Mouse (Mus musculus) layer of hippocampus, adult 11-12 months (tissue): ENCODE results near the gene Opa3.
"Not testable (repeated sequence)": the region's sequence is repeated elsewhere in the genome, so short reads cannot be mapped to it uniquely, and the experiment has no call there.

Experiments used
- DNase-seq: peaks from one replicate; pipeline ENCODE4 v3.0.0; 2022; ENCODE audit warnings: low spot score

Opa3 gene

DNA sequence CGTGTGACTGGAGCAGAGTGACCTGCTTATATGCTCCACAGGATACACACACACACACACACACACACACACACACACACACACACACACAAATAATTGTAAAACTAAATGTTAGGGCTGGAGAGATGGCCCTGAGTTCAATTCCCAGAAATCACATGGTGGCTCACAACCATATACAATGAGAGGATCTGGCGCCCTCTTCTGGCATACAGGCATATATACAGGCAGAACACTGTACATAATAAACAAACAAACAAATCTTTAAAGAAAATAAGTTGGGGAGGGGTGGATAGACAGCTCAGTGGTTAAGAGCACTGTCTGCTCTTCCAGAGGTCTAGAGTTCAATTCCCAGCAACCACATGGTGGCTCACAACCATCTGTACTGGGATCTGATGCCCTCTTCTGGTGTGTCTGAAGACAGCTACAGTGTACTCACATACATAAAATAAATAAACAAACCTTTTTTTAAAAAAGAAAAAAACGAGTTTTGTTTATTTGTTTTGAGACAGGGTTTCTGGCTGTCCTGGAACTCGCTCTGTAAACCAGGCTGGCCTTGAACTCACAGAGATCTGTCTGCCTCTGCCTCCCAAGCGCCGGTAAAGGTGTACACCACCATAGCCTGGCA, 53.7 kb downstream of the Opa3 start:
- DNase-seq, result not testable (repeated sequence)

- peak; percentile 78 for DNase-seq
Measured at GRCm38 (mm10) chr7:19282385-19282784, 54.3 kb downstream of the Opa3 start, which contains the start of gene Rtn2. Rtn2 (plus strand) TSS chr7:19282624.

DNA sequence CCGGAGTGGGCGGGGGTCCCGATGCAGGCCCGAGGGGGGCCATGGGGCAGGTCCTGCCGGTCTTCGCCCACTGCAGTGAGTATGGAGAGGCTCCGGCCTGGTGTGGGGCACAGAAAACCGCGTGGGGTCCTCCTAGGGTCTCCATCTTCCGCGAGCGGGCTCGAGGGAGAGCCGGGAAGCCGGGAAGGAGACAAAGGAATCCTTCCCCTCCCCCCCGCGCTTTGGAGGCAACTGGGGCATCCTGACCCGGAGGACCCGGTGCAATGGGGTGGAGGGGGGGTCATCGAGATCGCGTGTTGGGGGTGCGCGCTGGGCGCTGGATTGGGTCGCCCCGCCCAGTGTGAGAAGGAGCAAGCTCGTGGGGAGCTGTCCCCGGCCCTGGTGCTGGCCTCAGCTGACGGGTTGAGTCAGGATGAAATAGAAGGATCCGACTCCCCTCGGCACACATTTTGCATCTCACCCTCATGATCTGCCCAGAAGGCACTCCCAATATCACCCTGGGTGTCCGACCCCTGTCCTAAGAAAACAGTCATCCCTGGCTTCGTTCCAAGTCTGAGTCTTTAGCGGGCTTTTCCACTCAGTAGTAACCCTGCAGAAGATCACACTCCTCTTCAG, 54.8 kb downstream of the Opa3 start:
- no peak for DNase-seq

GRCm38 (mm10) chr7:19283406-19283804, 55.3 kb downstream of the Opa3 start:
- no peak for DNase-seq

GRCm38 (mm10) chr7:19284763-19285162, 56.6 kb downstream of the Opa3 start:
- peak; percentile 68 for DNase-seq

- DNase-seq, result no peak
Measured at GRCm38 (mm10) chr7:19290969-19291596, 62.9 kb downstream of the Opa3 start.

- peak; percentile 99 for DNase-seq
Measured at GRCm38 (mm10) chr7:19295503-19296185, 67.5 kb downstream of the Opa3 start.

DNA sequence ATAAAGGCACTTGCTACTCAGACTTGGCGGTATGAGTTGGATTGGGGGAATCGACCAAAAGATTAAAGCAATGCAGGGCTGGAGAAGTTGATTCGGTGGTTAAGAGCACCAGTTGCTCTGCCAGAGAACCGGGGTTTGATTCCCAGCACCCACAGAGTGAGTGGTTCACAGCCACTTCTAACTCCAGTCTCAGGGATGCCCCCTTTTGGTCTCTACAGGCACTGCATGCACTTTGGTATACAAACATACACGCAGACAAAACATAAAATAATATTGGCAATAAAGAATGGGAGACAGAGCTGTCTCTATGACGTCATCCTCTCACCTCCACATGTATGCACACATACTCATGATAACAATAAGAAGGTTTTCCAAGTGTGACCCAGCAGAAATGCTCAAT, 68.9 kb downstream of the Opa3 start:
- DNase-seq, result no peak

- no peak for DNase-seq
Measured at GRCm38 (mm10) chr7:19297794-19298193, 69.7 kb downstream of the Opa3 start.

- peak; percentile 54 for DNase-seq
Measured at GRCm38 (mm10) chr7:19299194-19299593, 71.1 kb downstream of the Opa3 start.

GRCm38 (mm10) chr7:19300501-19301421, 72.6 kb downstream of the Opa3 start:
- peak; percentile 80 for DNase-seq

- no peak for DNase-seq
Measured at GRCm38 (mm10) chr7:19301461-19302263, 73.5 kb downstream of the Opa3 start.

DNA sequence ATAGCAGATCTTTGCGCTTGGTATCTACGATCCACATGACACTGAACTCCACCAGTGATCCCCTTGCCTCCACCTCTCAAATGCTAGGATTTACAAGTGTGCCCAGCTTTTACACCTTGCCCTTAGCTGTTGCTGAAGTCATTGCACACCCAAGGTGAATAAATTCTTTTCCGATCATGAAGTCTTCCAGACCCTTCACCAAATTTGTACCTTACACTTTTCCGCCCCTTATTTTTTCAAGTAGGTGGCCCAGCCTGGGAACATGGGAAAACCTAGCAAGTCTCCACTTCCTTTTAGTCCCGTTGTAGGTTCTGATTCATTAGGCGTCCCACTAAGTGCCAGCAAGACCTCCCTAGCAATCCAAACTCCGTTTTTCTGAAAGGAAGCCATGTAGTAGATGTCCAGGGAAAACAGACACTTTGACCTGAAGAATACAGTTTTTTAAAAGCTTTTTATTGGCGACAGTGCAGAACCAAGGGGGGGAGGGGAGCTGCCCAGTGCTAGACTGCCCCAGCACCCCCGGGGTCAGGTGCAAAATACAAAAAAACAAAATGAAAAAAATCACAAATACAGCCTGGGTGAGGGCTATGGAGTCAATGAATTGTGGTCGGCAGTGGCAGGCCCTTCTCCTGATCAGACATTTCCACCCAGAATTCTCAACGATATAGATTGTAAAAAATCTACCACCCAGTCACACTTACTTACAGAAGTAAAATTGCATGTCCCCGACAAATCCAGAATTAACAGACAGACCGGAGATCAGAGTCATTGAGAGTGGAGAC, 74.3 kb downstream of the Opa3 start:
- no peak for DNase-seq

DNA sequence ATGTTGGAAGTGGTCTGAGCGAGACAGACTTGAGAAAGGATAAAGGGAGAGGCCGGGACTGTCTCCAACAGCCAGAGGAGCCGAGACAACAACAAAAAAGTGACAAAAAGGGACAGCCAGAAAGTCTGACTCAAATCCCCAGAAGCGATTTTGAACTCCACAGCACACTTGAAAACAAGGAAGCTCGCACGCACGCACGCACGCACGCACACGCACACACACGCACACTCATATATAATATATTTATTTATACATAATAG, 74.8 kb downstream of the Opa3 start:
- DNase-seq, result no peak

- DNase-seq, result peak; percentile 73
Measured at GRCm38 (mm10) chr7:19303770-19304169, 75.6 kb downstream of the Opa3 start.

- DNase-seq, result no peak
Measured at GRCm38 (mm10) chr7:19304501-19305412, 76.6 kb downstream of the Opa3 start.

DNA sequence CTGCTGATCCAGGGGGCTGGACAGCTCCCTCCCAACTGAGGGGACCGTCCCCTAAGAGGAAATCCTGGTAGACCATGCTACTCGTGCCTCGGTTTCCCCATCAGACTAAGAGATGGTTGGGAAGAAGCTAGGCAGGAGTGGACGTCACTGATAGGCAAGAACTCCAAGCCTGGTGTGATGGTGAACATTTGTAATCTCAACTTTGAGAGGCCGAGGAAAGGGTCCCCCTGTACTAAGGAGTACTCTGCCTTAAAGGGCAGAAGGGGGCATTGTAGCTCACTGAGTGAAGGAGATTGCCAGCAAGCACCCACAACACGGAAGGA, 77.2 kb downstream of the Opa3 start:
- no peak for DNase-seq
